Mouse (Mus musculus) ovary, adult 10 weeks (tissue): ENCODE data around the gene Prdx6b. TPM values are rescaled to one million over a fixed set of nuclear protein-coding genes. Genes with fewer than 3 reads are reported as not detected.

Experiments
- polyA plus RNA-seq: library from polyadenylated mRNA; stranded (reverse); fragments of 350-450 nt; fragmentation: Illumina TruSeq; extraction: RNeasy Lipid Tissue Mini Kit (QIAGEN cat#74804); gene quantifications from one replicate; pipeline ENCODE4 v1.2.3, GENCODE M21; 2014

Prdx6b gene
- polyA plus RNA-seq: not detected

GRCm38 (mm10) chr2:80292172-80292571 is at the start of gene Prdx6b:
TSS of gene Prdx6b (plus strand) at chr2:80292472.

GRCm38 (mm10) chr2:80315242-80316161 is 23.2 kb downstream of the Prdx6b start, which contains the start of gene Dnajc10:
TSS of gene Dnajc10 (plus strand) at chr2:80315466.

Other genes with a start within 250 kb of the Prdx6b start
- 63.4 TPM for gene Pde1a, start 163.0 kb upstream of the Prdx6b start, polyA plus RNA-seq
- gene Dnajc10, start 23.0 kb downstream of the Prdx6b start, polyA plus RNA-seq: 374 TPM
- gene Frzb, start 155.2 kb downstream of the Prdx6b start, polyA plus RNA-seq: 13.6 TPM